Comparison of ENCODE assay signal across 14 mouse cellular contexts in the genomic region with DNA sequence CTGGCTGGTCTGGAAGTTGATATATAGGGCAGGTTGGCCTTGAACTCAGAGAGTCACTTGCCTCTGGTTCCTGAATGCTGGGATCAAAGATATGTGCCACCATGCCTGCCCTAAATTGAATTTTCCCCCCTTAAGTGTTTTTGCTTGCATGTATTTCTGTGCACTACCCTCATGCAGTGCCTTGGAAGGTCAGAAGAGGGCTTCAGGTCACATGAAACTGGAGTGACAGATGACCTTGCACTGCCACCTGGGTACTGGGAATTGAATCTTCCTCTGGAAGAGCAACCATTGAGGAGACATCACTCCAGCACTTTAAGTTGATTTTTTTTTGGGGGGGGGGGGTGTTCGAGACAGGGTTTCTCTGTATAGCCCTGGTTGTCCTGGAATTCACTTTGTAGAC. TPM values are rescaled to one million over a fixed set of nuclear protein-coding genes. Genes with fewer than 3 reads are reported as not detected.
DNase-seq lines count a peak whose midpoint lies in the region; ATAC-seq and TF ChIP-seq lines count a peak whose summit lies in the region.
"Had no signal": no experiment of that assay in that cellular context is flagged by ENCODE, and none has a peak within 500 bp of the region (broad histone marks: within the 10 kb centered on the region; RNA-seq: fewer than 3 reads in every experiment).

No protein-coding gene starts in this region.

- WGBS in heart, postnatal 0 days: 57% methylated on average over 1 of the region's 1 CpGs
- 65% methylated on average over 1 of the region's 1 CpGs for WGBS in heart, embryonic 12.5 days
- 73% methylated on average over 1 of the region's 1 CpGs for WGBS in lung, postnatal 0 days
- WGBS in kidney, embryonic 14.5 days: 80% methylated on average over 1 of the region's 1 CpGs

- DNase-seq in heart, postnatal 0 days (ENCODE audit: low spot score): no peak
- no peak for DNase-seq in lung, postnatal 0 days (ENCODE audit: low spot score)
- no peak for DNase-seq in lung, adult 18-20 months
- DNase-seq in ES-CJ7 (ENCODE audit: low read depth, low spot score): peak; percentile 32
- peak; percentile 55 for DNase-seq in naive thymus-derived CD4-positive, alpha-beta T cell, adult 2 months (ENCODE audit: low read depth)
- no peak for DNase-seq in cerebellum, postnatal 10 days
- DNase-seq: adrenal gland, adult 8-10 months; heart, postnatal 10 days had no signal

- no peak for TF ChIP-seq EP300 in heart, postnatal 0 days (IDR thresholded peaks at IDR 0.05; ENCODE audit: low read depth)
- TF ChIP-seq EP300 in lung, postnatal 0 days (IDR thresholded peaks at IDR 0.05): no peak

- H3K4me3 ChIP-seq in heart, postnatal 0 days (ENCODE audit: low read depth, low read length): no peak overlapping the region
- H3K4me3 ChIP-seq in heart, embryonic 12.5 days: no peak overlapping the region
- H3K4me3 ChIP-seq in lung, postnatal 0 days (ENCODE audit: low read depth, low read length): no peak overlapping the region
- H3K4me3 ChIP-seq in kidney, embryonic 14.5 days (ENCODE audit: low read length): no peak overlapping the region
- H3K4me3 ChIP-seq: myocyte had no signal

- no peak overlapping the region for H3K27ac ChIP-seq in heart, postnatal 0 days (ENCODE audit: low read depth)
- H3K27ac ChIP-seq in heart, embryonic 12.5 days (ENCODE audit: poor library complexity, severe bottlenecking): no peak overlapping the region
- no peak overlapping the region for H3K27ac ChIP-seq in lung, postnatal 0 days (ENCODE audit: low read length)
- no peak overlapping the region for H3K27ac ChIP-seq in kidney, embryonic 14.5 days (ENCODE audit: low read depth, low read length)

- H3K27me3 ChIP-seq in heart, postnatal 0 days (ENCODE audit: control insufficient read depth, insufficient read depth, low read length): no peaks in the 10 kb centered on the region
- peaks cover 5% of the 10 kb centered on the region; the same call in 1 of the 2 replicates for H3K27me3 ChIP-seq in heart, embryonic 12.5 days (replicated peaks)
- H3K27me3 ChIP-seq in lung, postnatal 0 days (replicated peaks; ENCODE audit: insufficient read depth, low read length): no peaks in the 10 kb centered on the region
- no peaks in the 10 kb centered on the region for H3K27me3 ChIP-seq in kidney, embryonic 14.5 days (ENCODE audit: control insufficient read depth, insufficient read depth, low read length)

- ATAC-seq in heart, postnatal 0 days (ENCODE audit: insufficient read depth, low read depth): no peak
- ATAC-seq in heart, embryonic 12.5 days (ENCODE audit: insufficient number of reproducible peaks, low FRiP score): no peak
- ATAC-seq in lung, postnatal 0 days: no peak
- ATAC-seq in kidney, embryonic 14.5 days (ENCODE audit: low FRiP score, low TSS enrichment): no peak
- ATAC-seq: forebrain, embryonic 14.5 days; inflammation-experienced regulatory T-cells, adult 6 months had no signal

- H3K4me2 ChIP-seq in heart, postnatal 0 days (ENCODE audit: low read depth, low read length): no peak overlapping the region
- no peak overlapping the region for H3K4me2 ChIP-seq in heart, embryonic 12.5 days
- H3K4me2 ChIP-seq in lung, postnatal 0 days (replicated peaks; ENCODE audit: low read depth, low read length): no peak overlapping the region
- no peak overlapping the region for H3K4me2 ChIP-seq in kidney, embryonic 14.5 days (replicated peaks; ENCODE audit: low read depth, low read length)

- no peak overlapping the region for H3K9ac ChIP-seq in heart, postnatal 0 days (replicated peaks; ENCODE audit: low read depth, low read length)
- H3K9ac ChIP-seq in heart, embryonic 12.5 days: no peak overlapping the region
- no peak overlapping the region for H3K9ac ChIP-seq in lung, postnatal 0 days (replicated peaks; ENCODE audit: low read depth)
- H3K9ac ChIP-seq in kidney, embryonic 14.5 days (ENCODE audit: low read depth, low read length): no peak overlapping the region

- H3K36me3 ChIP-seq in heart, postnatal 0 days (replicated peaks; ENCODE audit: control insufficient read depth, insufficient read depth, low read length): no peaks in the 10 kb centered on the region
- H3K36me3 ChIP-seq in heart, embryonic 12.5 days: no peaks in the 10 kb centered on the region
- no peaks in the 10 kb centered on the region for H3K36me3 ChIP-seq in lung, postnatal 0 days (ENCODE audit: insufficient read depth, low read length)
- H3K36me3 ChIP-seq in kidney, embryonic 14.5 days (ENCODE audit: control insufficient read depth, insufficient read depth, low read length): peaks cover 4% of the 10 kb centered on the region; the same call in 1 of the 2 replicates

- H3K4me1 ChIP-seq in heart, postnatal 0 days (ENCODE audit: control insufficient read depth, insufficient read depth): peaks cover 6% of the 10 kb centered on the region; the same call in 1 of the 2 replicates
- H3K4me1 ChIP-seq in heart, embryonic 12.5 days (replicated peaks): peaks cover 17% of the 10 kb centered on the region
- H3K4me1 ChIP-seq in lung, postnatal 0 days (ENCODE audit: insufficient read depth, low read depth, low read length): peaks cover 6% of the 10 kb centered on the region; the same call in 1 of the 2 replicates
- peaks cover 13% of the 10 kb centered on the region for H3K4me1 ChIP-seq in kidney, embryonic 14.5 days (ENCODE audit: control insufficient read depth, insufficient read depth, low read length)

- TF ChIP-seq CTCF in heart, postnatal 0 days (IDR thresholded peaks at IDR 0.05; ENCODE audit: low read depth): peak; percentile 45
- TF ChIP-seq CTCF in lung, postnatal 0 days (IDR thresholded peaks at IDR 0.05): peak; percentile 59

- H3K9me3 ChIP-seq in heart, postnatal 0 days (replicated peaks; ENCODE audit: control insufficient read depth, low read length): no peaks in the 10 kb centered on the region
- H3K9me3 ChIP-seq in heart, embryonic 12.5 days (replicated peaks): no peaks in the 10 kb centered on the region
- H3K9me3 ChIP-seq in lung, postnatal 0 days (ENCODE audit: low read length): no peaks in the 10 kb centered on the region
- H3K9me3 ChIP-seq in kidney, embryonic 14.5 days (ENCODE audit: control insufficient read depth, low read length): no peaks in the 10 kb centered on the region

RNA-seq across cellular contexts. Expression of a gene that starts 1.7 kb away (rescaled TPM):
- not detected in 2 replicates for total RNA-seq in heart, postnatal 0 days (2014; rRNA removed; ENCODE audit: low replicate concordance)
- polyA plus RNA-seq in heart, postnatal 0 days (2015; fragmentation: Nextera tagmentation; extraction: Ambion mirVana): 0.18 and 0.26 TPM in 2 replicates
- polyA plus RNA-seq in heart, embryonic 12.5 days (2016; fragmentation: Nextera tagmentation; extraction: Ambion mirVana): 0.31 and 0.36 TPM in 2 replicates
- 0.18 and 0.30 TPM in 2 replicates for polyA plus RNA-seq in lung, postnatal 0 days (2015; fragmentation: Nextera tagmentation; extraction: Ambion mirVana)
- polyA plus RNA-seq in kidney, embryonic 14.5 days (2014; fragmentation: Nextera tagmentation; extraction: Ambion mirVana): 0.43 and 0.46 TPM in 2 replicates
- total RNA-seq: liver, adult 2 months had no signal
- polyA plus RNA-seq: forebrain, embryonic 14.5 days; liver, adult 2 months had no signal

RNA-seq across cellular contexts. Expression of a gene that starts 3.0 kb away (rescaled TPM):
- total RNA-seq in heart, postnatal 0 days (2014; rRNA removed; ENCODE audit: low replicate concordance): 4.3 and 6.2 TPM in 2 replicates
- 1.4 and 1.6 TPM in 2 replicates for polyA plus RNA-seq in heart, postnatal 0 days (2015; fragmentation: Nextera tagmentation; extraction: Ambion mirVana)
- polyA plus RNA-seq in heart, embryonic 12.5 days (2016; fragmentation: Nextera tagmentation; extraction: Ambion mirVana): 2.9 and 3.2 TPM in 2 replicates
- polyA plus RNA-seq in lung, postnatal 0 days (2015; fragmentation: Nextera tagmentation; extraction: Ambion mirVana): 1.9 and 2.4 TPM in 2 replicates
- 3.5 TPM in 2 replicates for polyA plus RNA-seq in kidney, embryonic 14.5 days (2014; fragmentation: Nextera tagmentation; extraction: Ambion mirVana)

Comparison
In these comparisons a context has a peak if more than half of its experiments do, and no peak if none do; other contexts are left out.
1. DNase-seq: peak in ES-CJ7 (single experiment) and naive thymus-derived CD4-positive, alpha-beta T cell, adult 2 months (single experiment); none in heart, postnatal 0 days (single experiment), lung, postnatal 0 days (single experiment), lung, adult 18-20 months (0 of 2) and cerebellum, postnatal 10 days (0 of 2).